Mouse (Mus musculus): ENCODE results near the gene Anks1. TPM values are rescaled to one million over a fixed set of nuclear protein-coding genes. Genes with fewer than 3 reads are reported as not detected.

Anks1 gene
- polyA plus RNA-seq, 1 experiment from 2014 or later, result 6.7 TPM

Other genes with a start within 250 kb of the Anks1 start
- not detected in 2 replicates for gene Spdef, start 180.4 kb upstream of the Anks1 start, polyA plus RNA-seq (2016; fragmentation: Nextera tagmentation; extraction: Ambion mirVana)
- 17.1 and 19.5 TPM in 2 replicates for gene D17Wsu92e, start 88.7 kb upstream of the Anks1 start, polyA plus RNA-seq (2016; fragmentation: Nextera tagmentation; extraction: Ambion mirVana)
- gene Snrpc, start 71.2 kb upstream of the Anks1 start, polyA plus RNA-seq (2016; fragmentation: Nextera tagmentation; extraction: Ambion mirVana), result 200 and 212 TPM in 2 replicates
- 4.5 and 5.0 TPM in 2 replicates for gene Uhrf1bp1, start 52.9 kb upstream of the Anks1 start, polyA plus RNA-seq (2016; fragmentation: Nextera tagmentation; extraction: Ambion mirVana)
- gene Taf11, start 538 bp downstream of the Anks1 start, polyA plus RNA-seq (2016; fragmentation: Nextera tagmentation; extraction: Ambion mirVana), result 36.4 and 40.6 TPM in 2 replicates
- gene Tcp11, start 171.3 kb downstream of the Anks1 start, polyA plus RNA-seq (2016; fragmentation: Nextera tagmentation; extraction: Ambion mirVana), result 0.44 and 0.53 TPM in 2 replicates
- gene Scube3, start 232.8 kb downstream of the Anks1 start, polyA plus RNA-seq (2016; fragmentation: Nextera tagmentation; extraction: Ambion mirVana), result 0.91 and 1.2 TPM in 2 replicates